Mouse (Mus musculus): ENCODE measurements around the gene Gclm. TPM values are rescaled to one million over a fixed set of nuclear protein-coding genes. Genes with fewer than 3 reads are reported as not detected.
A peak's percentile ranks its signal among the peaks of the same experiment; 100 is the strongest.

Gclm gene
- total RNA-seq, 1 experiment from 2014 or later = 71.8 TPM

DNA sequence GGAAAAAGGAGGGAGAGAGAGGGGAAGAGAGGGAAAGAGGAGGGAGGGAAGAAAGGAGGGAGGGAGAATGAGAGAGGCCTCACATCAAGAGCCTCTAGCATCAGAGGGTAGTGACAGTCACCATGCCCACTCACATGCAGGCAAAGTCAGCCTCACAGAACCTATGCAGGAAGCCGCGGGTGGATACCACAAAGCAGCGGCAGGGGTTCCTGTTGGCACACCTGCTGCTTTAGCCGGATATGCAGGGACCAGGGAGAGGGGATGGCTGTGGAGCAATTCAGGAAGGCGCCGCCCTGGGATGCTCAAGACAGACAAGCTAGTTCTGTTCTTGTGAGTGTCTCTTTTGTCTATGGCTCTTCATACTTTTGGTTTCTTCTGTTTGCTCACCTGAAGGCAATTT is 63.6 kb downstream of the Gclm start:
- peak; percentile 12 to 47; a peak in 2 of 4 replicates for ATAC-seq (replicated peaks in 1 of 2; ENCODE audit: insufficient read depth in 1 of 2, low FRiP score in 2 of 2, low TSS enrichment in 1 of 2, low read depth in 1 of 2, poor library complexity in 2 of 2, severe bottlenecking in 2 of 2)

- ATAC-seq (replicated peaks in 1 of 2; ENCODE audit: insufficient read depth in 1 of 2, low FRiP score in 2 of 2, low TSS enrichment in 1 of 2, low read depth in 1 of 2, poor library complexity in 2 of 2, severe bottlenecking in 2 of 2) = peak; percentile 50 to 75; a peak in 3 of 4 replicates
These were observed 66.7 kb downstream of the Gclm start for GRCm38 (mm10) chr3:122312078-122312477.

- ATAC-seq (replicated peaks in 1 of 2; ENCODE audit: insufficient read depth in 1 of 2, low FRiP score in 2 of 2, low TSS enrichment in 1 of 2, low read depth in 1 of 2, poor library complexity in 2 of 2, severe bottlenecking in 2 of 2) = no peak
These were observed 67.7 kb downstream of the Gclm start for GRCm38 (mm10) chr3:122312936-122313629.

- no peak for ATAC-seq (replicated peaks in 1 of 2; ENCODE audit: insufficient read depth in 1 of 2, low FRiP score in 2 of 2, low TSS enrichment in 1 of 2, low read depth in 1 of 2, poor library complexity in 2 of 2, severe bottlenecking in 2 of 2)
These were observed 68.6 kb downstream of the Gclm start for GRCm38 (mm10) chr3:122313936-122314335.

- ATAC-seq (replicated peaks in 1 of 2; ENCODE audit: insufficient read depth in 1 of 2, low FRiP score in 2 of 2, low TSS enrichment in 1 of 2, low read depth in 1 of 2, poor library complexity in 2 of 2, severe bottlenecking in 2 of 2) = no peak
These were observed 71.3 kb downstream of the Gclm start for GRCm38 (mm10) chr3:122316621-122317020.

DNA sequence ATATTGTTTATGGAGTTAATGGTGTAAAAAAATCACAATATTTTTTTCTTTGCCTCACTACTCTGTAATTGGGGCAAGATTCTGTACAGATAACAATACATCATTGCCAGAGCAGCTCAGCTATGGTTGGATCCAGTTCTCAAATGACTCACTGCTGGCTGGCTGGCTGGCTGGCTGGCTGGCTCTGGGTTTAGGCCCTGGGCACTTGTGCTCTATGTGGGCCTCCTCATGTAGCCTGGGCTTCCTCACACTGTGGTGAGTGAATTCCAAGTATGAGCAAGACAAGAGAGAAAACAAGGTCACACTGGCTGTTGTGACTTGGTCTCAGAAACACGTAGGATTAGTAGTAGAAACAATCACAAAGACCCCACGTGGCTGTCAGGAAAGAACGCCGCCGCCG is 72.0 kb downstream of the Gclm start:
- no peak for ATAC-seq (replicated peaks in 1 of 2; ENCODE audit: insufficient read depth in 1 of 2, low FRiP score in 2 of 2, low TSS enrichment in 1 of 2, low read depth in 1 of 2, poor library complexity in 2 of 2, severe bottlenecking in 2 of 2)

Other genes starting within 250 kb of the Gclm start
- gene Abca4, start 201.1 kb upstream of the Gclm start, total RNA-seq (2017) = 2.0 and 6.3 TPM in 2 replicates
- gene Dnttip2, start 28.8 kb downstream of the Gclm start, total RNA-seq (2017) = 160 and 191 TPM in 2 replicates
- 1.1 and 2.8 TPM in 2 replicates for gene Bcar3, start 48.6 kb downstream of the Gclm start, total RNA-seq (2017)